Mouse (Mus musculus) layer of hippocampus, postnatal 14 days (tissue): ENCODE data around the gene Gab1. TPM values are rescaled to one million over a fixed set of nuclear protein-coding genes. Genes with fewer than 3 reads are reported as not detected.

Experiments used
- DNase-seq, 2 experiments: peaks; one replicate each; pipeline ENCODE4 v3.0.0; 2021 to 2022; ENCODE audit warnings: low spot score in 2 of 2, mixed read lengths in 1 of 2
- total RNA-seq, 2 experiments: library from RNA; stranded (reverse); gene quantifications; 2 replicates each; pipeline ENCODE4 v1.2.3; 2021

Gene Gab1
- total RNA-seq, 2 experiments from 2014 or later: 19.2 to 21.1 TPM

DNA sequence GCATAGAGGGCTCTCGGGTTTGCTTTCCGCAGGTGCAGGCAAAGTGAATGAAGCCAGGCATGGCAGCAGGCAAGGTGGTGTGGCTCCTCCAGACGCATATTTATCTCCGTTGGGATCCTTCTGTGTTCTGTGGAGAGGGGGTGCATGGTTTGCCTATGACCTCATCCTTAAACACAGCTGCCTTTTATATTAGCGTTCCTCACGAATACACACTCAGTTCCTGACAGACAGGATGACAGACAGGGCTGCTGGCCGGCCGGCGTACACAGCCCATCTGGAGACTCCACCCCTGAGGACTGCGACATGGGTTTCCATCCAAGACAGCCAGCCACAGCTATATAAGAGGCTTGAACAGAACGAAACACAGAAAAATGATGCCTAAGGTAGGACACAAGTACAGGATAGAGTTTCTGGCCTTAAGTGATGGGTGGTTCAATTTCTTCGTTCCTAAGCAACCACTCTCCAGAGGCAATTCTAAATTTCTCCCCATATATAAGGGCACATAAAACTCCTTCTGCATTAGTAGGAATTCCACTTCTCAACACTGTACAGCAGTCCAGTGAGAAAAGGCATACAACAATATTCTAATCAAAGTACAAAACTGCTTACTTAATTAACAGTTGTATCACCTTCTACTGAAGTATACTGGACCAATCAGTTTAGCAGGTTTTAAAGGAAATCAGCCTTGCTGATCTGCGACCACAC, 66.1 kb downstream of the Gab1 start:
- no peak for DNase-seq

DNA sequence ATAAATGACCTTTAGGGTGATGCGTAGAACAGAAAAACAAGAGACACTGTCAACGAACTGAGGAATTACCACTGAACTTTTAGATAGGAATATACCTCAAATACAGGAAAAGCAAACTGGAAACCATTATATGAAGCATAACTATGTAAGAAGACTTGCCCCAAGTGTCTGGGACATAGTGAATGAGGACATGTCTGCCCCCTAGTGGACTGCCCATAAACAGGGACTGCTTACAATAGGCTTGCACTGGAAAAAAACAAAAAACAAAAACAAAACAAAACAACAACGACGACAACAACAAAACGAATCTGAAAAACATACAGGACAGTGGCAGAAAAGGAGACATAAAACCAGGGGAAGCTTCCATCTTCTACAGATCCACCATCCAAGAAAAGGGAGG, 66.9 kb downstream of the Gab1 start:
- peak in 1 of 2 experiments; percentile 51 for DNase-seq

DNA sequence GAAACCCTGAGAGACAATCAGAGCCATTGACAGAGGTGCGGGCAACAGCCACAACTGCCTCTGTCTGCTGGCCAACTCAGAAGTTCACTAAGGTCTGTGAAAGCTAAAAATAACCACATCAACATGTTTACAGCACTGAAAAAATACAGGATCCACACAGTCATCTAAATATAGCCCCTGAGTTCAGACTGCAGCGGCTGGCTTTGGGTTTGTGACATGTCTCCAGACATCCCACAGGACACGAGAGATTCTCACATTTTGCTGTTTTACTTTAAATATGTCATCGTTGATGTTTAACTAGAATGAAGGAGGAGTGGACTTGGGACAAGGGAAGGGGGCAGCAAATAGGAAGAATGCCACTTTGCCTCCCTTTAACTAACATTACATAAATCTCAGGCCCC, 68.7 kb downstream of the Gab1 start:
- DNase-seq: no peak

DNA sequence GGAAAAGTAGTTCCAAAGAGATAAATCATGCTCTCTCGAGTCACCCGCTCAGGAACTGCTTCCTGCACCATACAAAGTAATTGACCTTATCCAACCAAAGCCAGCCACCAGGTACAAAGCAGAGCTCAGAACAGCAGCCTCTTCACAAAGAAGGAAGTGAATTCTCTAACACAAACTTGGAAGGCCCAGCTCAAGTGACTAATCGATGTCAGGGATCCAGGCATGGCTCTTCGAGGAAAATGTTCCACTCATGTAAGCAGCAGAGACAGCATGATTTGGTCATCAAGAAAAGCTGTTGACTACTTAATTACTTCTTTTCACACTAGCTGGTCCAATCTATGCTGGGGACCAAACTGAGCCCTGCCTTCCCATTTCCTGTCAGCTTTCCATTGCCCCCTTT, 69.4 kb downstream of the Gab1 start:
- DNase-seq: no peak

DNA sequence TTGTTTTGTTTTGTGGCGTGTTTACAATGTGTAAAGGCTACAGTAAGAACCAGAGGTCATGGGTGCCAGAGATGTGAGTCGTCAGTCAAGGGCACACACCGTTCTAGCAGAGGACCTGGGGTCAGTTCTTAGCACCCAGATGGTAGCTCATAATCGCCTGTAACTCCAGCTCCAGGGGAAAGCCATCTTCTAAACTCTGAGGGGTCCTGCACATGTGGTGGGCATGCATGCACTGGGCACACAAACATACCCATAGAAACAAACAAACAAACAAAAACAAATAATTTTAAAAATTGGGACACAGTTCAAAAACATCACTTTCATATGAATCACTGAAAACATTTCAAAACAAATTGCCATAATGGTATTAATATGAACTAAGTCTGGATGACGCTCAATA, 69.9 kb downstream of the Gab1 start:
- no peak for DNase-seq

DNA sequence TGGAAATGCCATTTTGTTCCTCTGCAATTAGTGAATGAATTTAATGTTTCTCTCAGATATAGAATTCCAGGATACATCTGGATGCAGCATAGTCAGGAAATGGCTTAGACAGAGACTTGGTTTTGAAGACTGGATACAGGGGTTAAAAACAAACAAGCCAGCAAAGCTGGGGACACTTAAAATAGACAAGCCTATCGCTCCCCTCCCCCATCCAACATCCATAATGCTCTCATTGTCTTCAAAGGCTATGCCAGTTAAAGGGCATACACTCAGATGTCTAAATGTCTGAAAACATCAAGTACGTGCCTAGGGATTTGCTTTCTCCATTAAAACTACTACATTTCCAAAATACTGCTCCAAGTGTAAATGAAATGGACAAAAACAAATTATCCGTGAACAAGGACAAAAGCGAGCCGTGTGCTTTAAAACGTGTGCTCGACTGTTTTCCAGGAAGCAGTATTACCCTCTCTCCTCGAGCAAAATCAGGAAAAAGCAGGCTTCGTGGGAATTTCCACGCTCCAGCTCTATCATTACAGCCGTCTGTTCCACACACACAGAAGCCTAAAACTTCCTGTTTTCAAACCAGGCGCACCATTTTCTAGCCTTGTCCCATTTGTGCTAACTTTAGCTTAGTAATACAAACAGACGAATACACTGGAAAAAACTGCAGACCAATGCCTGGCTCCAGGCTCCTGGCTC, 72.4 kb downstream of the Gab1 start:
- no peak for DNase-seq

DNA sequence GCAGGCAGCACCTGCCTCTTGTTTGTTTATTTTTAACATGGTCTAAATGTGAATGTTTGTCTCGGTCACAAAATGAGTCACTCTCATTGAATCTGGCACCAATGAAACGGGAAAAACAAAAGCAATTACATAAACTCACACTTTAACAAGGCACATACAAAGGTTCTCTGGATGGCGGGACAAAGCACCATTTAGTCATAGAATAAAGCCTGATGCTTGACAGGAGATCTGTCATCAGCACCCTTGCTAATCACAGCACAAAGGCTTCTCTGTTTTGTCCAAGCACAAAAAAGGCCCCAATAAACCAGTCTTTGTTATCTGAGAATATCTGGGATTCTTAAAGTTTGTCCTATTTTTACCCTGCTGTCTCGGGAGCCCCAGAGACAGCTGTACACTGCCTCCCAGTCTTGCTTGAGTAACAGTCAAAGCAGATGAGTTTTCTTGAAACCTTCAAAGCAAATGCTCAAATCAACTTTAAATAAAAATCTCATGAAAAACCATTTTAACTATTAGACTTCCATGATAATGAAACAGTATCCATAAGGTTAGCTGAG, 76.2 kb downstream of the Gab1 start:
- no peak for DNase-seq

DNA sequence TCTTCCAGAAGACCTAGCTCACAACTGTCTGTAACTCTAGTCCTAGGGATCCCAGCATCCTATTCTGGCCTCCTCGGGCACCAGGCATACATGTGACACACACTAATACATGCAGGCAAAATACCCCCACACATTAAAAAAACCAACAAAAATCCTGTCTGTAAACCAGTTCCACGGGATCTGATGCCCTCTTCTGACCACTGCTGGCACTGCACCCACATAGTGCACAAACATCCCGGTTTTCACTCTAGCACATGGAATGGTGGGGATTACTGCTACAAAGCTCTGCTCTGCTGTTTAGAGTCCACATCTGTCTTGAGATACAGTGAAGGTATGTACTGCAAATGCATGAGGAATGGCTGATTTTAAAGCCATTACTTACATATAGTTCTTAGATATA, 81.5 kb downstream of the Gab1 start:
- DNase-seq: no peak

DNA sequence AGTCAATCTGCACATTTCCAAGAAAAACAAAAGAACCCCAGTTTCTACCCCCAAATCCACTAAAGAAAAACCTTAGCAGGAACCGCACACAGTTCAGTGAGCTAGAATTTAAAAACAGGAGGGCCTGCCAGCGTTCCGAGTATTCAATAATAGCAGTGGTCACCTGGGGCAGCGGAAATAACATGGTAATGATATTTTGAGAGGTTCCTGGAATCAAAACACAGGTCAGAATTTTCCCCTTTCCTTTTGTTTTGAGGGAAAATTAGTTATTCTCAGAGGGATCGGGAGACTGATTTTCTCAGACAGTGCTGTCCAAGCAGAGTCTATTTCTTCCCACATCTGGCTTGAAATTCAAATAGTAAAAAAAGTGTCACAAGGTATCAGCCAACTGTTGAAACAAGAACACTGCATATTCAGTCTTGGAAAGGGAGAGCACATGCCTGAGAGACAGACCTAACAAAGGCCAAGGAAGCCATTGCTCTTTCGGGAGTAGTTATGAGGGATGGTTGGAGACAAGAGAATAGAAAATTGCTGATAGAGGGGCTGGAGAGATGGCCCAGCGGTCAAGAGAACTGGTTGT, 82.0 kb downstream of the Gab1 start:
- no peak for DNase-seq

DNA sequence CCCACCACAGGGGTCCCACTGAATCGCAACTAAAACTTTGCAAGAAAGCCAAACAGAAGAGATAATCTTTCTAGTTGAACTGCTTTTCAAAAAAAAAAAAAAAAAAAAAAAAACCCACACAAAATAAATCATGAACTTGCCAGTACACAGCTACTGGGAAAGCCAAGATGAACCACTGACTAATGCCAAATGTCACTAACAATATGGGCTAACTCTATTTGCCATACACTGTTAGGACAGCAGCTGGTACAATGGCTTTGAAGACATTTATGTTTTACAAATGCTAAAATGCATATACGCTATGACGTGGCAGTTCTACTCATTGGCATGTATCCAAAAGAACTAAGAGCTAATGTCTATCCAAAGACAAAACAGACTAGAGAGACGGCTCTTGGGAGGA, 84.2 kb downstream of the Gab1 start:
- no peak for DNase-seq

DNA sequence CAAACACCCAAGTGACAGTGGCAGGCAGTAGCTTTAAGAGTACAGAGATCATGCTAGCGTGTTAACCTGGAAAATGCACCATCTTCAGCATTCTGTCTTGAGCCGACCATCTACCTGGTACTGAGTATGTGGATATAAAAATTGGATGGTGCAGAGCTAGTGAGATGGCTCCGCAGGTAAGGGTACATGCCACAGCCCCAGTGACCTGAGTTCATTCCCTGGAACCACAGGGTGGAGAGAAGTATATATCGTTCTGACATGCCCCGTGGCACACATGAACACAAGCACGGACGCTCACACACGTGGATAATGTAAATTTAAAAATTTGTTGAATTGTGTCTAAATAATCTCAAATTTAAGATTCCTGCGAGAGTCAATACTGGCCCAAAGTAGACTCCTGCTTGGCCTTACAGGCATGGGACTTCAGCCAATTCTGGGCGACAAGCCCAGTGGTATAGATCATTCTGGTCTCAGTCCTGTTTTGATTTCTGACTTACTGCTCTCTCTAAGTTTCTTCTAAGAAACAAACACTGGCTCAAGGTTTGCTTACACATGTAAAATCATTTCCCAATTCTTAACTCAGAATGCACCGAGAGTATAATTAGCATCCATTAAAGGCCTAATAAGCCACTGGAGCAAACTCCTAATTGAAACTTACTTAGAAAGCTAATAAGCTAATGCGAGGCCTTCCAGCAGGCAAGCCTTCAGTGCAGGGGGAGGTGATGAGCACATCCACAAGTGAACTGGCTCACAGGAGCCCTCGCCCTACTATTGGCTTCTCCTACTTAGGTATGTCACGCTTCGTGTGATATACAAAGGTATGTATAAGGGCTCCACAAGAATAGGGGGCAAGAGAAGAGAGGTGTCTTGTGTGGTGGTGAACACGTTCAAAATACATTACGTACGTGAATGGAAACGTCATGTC, 85.5 kb downstream of the Gab1 start:
- DNase-seq: no peak

DNA sequence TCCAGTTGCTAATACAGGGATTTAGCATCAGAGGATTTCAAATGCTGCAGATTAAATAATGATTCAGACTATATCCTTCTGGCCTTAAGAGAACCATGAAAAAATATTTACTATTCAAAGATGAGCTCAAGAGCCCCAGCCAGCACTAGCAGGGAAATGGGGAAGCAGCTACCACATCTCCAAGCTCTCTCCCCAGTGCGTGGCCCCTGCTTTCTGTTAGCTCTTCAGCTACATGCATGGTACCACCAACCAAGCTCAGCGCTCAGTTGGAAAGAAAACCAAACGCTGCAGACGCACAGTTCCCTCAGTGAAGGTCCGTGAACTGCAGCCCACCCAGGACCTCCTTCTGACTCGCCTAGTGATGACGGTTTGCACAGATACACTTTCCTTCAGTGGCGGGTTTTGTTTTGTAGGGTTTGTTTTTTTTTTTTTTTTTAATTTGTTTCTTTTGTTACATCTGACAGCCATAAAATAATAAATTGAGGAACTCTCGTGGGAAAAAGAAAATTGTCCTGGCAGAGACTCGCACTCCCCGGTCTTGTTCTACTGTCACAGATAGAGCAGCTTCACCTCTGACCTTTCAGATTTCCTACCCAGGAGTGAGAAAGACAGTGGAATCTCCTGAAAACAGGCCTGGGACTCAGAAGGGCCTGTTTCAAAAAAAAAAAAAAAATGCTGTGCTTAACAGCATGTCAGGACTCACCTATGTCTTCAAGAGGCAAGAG, 86.4 kb downstream of the Gab1 start:
- no peak for DNase-seq

DNA sequence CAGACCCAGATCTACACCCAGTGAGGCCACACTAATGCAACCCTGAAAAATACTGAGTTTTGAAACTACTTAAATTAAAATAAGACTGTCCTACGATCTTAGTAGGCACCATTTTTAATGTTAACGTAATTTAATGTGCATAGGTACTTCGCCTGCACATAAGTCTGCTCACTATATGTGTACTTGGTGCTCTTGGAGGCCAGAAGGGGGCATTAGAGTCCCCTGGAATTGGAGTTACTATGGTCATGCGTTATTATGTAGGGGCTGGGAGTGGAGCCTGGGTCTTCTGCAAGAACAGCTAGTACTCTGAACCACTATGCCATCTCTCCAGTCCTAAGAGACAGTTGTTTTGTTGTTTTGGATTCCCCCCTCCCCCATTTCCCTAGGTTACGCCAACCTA, 88.1 kb downstream of the Gab1 start:
- no peak for DNase-seq

DNA sequence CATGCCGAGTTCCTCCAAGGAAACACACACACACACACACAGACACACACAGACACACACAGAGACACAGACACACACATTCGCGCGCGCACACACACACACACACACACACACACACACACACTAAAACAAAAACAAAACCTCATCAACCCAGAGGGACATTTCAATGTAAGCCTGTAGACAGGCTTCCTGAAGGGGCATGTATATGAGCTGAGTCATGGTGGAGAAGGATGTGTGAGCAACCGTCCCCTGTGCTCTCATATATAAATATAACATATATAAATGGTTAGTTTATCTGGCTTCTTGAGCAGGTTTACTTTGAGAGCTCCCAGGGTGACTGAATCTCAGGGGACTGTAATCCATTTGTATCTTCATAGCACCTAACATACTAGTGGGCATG, 91.0 kb downstream of the Gab1 start:
- DNase-seq: no peak

DNA sequence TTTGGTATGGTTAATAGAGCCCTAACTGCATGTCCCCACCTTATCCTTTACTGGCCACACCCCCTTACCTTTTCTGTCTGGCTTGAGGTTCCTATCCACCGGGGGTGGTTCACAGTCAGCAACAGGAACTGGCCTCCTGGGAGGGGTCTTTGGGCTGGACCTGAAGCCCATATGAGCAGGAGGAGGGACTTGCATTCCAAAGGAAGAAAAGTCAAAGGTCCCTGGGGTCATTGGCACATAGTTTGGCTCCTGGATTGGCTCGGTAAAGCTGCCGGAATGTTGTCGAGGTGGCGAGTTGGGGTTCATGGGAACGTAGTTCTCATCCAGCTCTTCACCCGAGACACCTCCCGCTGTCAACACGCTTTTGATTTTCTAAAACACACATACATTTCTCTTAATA, 95.8 kb downstream of the Gab1 start:
- DNase-seq: no peak

DNA sequence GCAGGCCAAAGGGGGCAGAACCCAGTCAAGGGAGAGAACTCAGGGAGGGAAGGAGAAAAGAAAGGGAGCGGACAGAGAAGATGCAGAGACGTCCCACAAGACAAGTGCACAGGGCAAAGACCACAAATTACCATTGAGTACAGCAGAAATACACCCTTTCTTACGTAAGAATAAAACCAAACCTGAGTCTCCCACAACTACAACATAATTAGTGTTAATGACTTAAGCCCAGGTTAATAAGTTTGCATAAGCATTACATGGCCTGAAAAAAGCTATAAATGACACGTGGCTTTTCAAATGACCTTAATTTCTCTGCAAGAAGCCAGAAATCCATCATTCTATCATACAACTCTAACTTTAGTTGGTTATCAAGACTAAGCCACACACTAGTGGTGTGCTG, 97.0 kb downstream of the Gab1 start:
- no peak for DNase-seq

DNA sequence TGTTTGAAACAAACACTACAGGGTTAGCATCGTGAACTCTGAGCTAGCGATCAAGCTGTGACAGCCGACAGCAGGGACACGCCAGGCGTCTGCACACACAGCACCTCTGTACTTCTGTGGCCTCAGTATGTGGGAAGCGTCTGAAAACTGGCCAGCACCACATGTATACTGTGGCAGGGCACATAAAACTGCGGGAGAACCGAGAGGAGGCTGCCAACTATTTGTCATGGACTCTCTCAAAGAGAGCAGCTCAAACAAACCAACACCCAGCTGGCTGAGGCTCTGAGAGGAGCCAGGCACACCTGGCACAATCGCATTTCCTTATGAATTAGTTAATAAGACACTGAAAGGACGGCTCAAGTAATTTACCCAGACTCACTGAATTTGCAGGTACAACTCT, 99.0 kb downstream of the Gab1 start:
- no peak for DNase-seq

DNA sequence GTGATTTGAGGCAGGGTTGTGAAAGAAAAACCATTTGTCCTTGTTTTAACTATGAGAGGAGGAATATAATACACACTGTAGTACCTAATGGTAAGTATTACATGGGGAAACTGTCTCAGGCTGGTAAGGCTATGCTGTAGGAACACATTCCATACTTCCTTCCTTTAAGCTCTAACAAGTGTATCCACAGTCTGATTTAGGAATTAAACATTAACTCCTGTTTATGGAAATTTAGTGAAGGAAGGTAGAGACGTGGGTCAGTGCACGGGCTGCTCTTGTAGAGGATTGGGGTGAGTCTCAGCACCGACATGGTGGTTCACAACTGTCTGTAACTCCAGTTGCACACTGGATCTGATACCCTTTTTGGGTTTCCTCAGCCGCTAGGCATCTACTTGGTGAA, 100.0 kb downstream of the Gab1 start:
- DNase-seq: no peak

DNA sequence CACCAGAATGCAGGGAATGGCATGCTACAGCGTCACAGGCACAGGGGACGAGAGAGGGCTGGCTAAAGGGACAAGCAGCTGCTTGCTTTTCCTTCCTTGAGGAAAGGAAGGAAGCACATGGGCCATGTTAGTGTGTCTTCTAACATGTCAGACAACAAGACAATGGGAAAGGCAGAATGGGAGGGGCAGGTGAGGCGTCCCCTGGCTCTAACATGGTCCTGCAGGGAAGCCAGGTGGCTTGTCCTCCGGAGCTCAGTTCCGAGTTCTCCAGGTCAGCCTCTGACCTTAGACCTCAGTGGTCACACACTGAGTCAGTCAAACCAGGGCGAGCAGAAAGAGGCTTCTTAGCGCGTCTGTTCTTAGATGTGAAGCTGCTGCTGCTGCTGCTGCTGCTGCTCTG, 103.9 kb downstream of the Gab1 start:
- DNase-seq: no peak

DNA sequence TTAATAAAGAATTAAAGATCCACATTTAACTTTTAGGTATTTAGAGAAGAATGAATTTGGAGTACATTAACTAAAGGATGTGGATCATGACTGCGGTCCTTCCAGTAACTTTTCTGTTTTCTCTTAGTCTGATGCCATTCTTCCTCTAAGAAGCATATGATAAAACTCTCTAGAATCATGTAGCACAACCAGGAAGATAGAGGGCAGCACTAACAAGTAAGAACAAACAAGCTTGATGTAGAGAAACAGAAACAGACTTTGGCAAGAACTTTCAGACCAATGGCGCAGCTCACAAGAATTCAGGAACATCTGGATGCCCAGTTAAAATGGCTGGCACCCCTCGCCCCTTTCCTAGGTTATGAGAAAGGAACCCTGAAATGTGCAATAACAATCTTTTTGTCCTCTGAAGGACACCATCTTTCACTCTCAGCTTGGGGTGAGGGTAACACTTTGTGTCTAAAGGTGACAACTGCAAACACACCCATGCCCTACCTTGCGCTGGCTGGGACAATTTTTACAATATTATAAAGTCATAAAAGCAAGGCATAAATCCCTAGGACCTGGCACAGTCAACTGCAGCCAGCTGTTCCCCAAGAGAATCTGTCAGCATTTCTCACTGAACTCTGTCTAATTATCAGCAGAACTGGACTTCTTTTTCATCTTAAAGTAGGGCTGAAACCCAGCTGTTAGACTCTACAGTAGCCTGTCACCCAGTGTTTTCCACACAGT, 107.4 kb downstream of the Gab1 start:
- DNase-seq: peak in 1 of 2 experiments; percentile 44
